Mouse (Mus musculus): ENCODE measurements around the gene Gm43738. TPM values are rescaled to one million over a fixed set of nuclear protein-coding genes. Genes with fewer than 3 reads are reported as not detected.

Gene Gm43738
- not detected in 4 replicates for total RNA-seq (2023)

GRCm38 (mm10) chr3:89100811-89101210, at the start of gene Gm43738:
TSS of gene Gm43738 (minus strand) at chr3:89101099.

GRCm38 (mm10) chr3:89135958-89136357, 35.1 kb upstream of the Gm43738 start, which contains the start of gene Pklr:
TSS of gene Pklr (plus strand) at chr3:89136142.

GRCm38 (mm10) chr3:89101812-89102494, 1.1 kb upstream of the Gm43738 start, which contains the start of gene Fdps:
TSS of gene Fdps (minus strand) at chr3:89101959.

GRCm38 (mm10) chr3:89093175-89093574, 7.7 kb downstream of the Gm43738 start, which contains the start of gene Rusc1:
TSS of gene Rusc1 (minus strand) at chr3:89093311.

Other genes with a start within 250 kb of the Gm43738 start
- gene Msto1, start 187.1 kb downstream of the Gm43738 start, total RNA-seq (2023): 14.8 to 15.3 TPM (median 15.0 TPM) in 4 replicates
- 93.7 to 103 TPM (median 97.8 TPM) in 4 replicates for gene Ash1l, start 150.5 kb downstream of the Gm43738 start, total RNA-seq (2023)
- 78.6 to 91.7 TPM (median 88.6 TPM) in 4 replicates for gene Dap3, start 149.9 kb downstream of the Gm43738 start, total RNA-seq (2023)
- 53.5 to 67.5 TPM (median 58.6 TPM) in 4 replicates for gene Rusc1, start 7.8 kb downstream of the Gm43738 start, total RNA-seq (2023)
- gene Fdps, start 860 bp upstream of the Gm43738 start, total RNA-seq (2023): 17.6 to 21.4 TPM (median 20.3 TPM) in 4 replicates
- gene Pklr, start 35.0 kb upstream of the Gm43738 start, total RNA-seq (2023): not detected in 4 replicates
- gene Hcn3, start 59.1 kb upstream of the Gm43738 start, total RNA-seq (2023): 2.2 to 5.3 TPM (median 5.1 TPM) in 4 replicates
- gene Clk2, start 63.7 kb upstream of the Gm43738 start, total RNA-seq (2023): 144 to 159 TPM (median 155 TPM) in 4 replicates
- gene Scamp3, start 76.4 kb upstream of the Gm43738 start, total RNA-seq (2023): 109 to 121 TPM (median 115 TPM) in 4 replicates
- gene Fam189b, start 82.0 kb upstream of the Gm43738 start, total RNA-seq (2023): 12.9 to 24.4 TPM (median 20.3 TPM) in 4 replicates
- gene Gba, start 101.8 kb upstream of the Gm43738 start, total RNA-seq (2023): 79.6 to 102 TPM (median 97.6 TPM) in 4 replicates
- gene Thbs3, start 114.1 kb upstream of the Gm43738 start, total RNA-seq (2023): 8.6 to 13.2 TPM (median 9.9 TPM) in 4 replicates
- 227 to 250 TPM (median 239 TPM) in 4 replicates for gene Mtx1, start 126.0 kb upstream of the Gm43738 start, total RNA-seq (2023)
- 1.4 to 3.6 TPM (median 1.6 TPM) in 4 replicates for gene Muc1, start 128.0 kb upstream of the Gm43738 start, total RNA-seq (2023)
- gene Krtcap2, start 144.9 kb upstream of the Gm43738 start, total RNA-seq (2023): 88.4 to 116 TPM (median 101 TPM) in 4 replicates
- 2.1 to 5.6 TPM (median 3.3 TPM) in 4 replicates for gene Trim46, start 145.2 kb upstream of the Gm43738 start, total RNA-seq (2023)
- 64.0 to 79.9 TPM (median 68.1 TPM) in 4 replicates for gene Dpm3, start 158.3 kb upstream of the Gm43738 start, total RNA-seq (2023)
- 140 to 170 TPM (median 145 TPM) in 4 replicates for gene Slc50a1, start 169.5 kb upstream of the Gm43738 start, total RNA-seq (2023)
- gene Efna1, start 180.0 kb upstream of the Gm43738 start, total RNA-seq (2023): 1.0 to 1.8 TPM (median 1.1 TPM) in 4 replicates
- gene Efna3, start 221.9 kb upstream of the Gm43738 start, total RNA-seq (2023): not detected in 4 replicates
- gene Efna4, start 236.9 kb upstream of the Gm43738 start, total RNA-seq (2023): 0.36 TPM in 1 of 4 replicates, not detected in the others
- gene Adam15, start 248.9 kb upstream of the Gm43738 start, total RNA-seq (2023): 6.8 to 7.4 TPM (median 7.1 TPM) in 4 replicates